Mouse (Mus musculus) midbrain, embryonic 11.5 days (tissue): Measurements from ENCODE around the gene Cobll1. TPM values are rescaled to one million over a fixed set of nuclear protein-coding genes. Genes with fewer than 3 reads are reported as not detected.

ENCODE experiments used
- ATAC-seq: fragments of 200-750 bp; cut with Nextera tagmentation; 2 replicates; pipeline ENCODE4 v1.8.0; 2017; ENCODE audit warnings: moderate TSS enrichment, moderate library complexity; ENCODE audit not compliant: low FRiP score
- DNase-seq: peaks from one replicate; pipeline ENCODE4 v3.0.0; 2015; ENCODE audit warnings: low spot score; ENCODE audit errors: missing footprints
- H3K27ac ChIP-seq: fragments of 300-500 bp; sonication (generic); 2 replicates; pipeline ENCODE4 v1.5.1; 2014; ENCODE audit warnings: low read depth, low read length
- H3K27me3 ChIP-seq: fragments of 300-500 bp; sonication (generic); 2 replicates; pipeline ENCODE4 v1.6.1; 2014; ENCODE audit warnings: mild to moderate bottlenecking, low read length, moderate library complexity, mixed read lengths; ENCODE audit not compliant: control insufficient read depth, insufficient read depth
- H3K36me3 ChIP-seq: fragments of 300-500 bp; sonication (generic); 2 replicates; pipeline ENCODE4 v1.6.1; 2014; ENCODE audit warnings: mild to moderate bottlenecking, low read length, moderate library complexity, mixed read lengths; ENCODE audit not compliant: control insufficient read depth, insufficient read depth
- H3K4me1 ChIP-seq: fragments of 300-500 bp; sonication (generic); 2 replicates; pipeline ENCODE4 v1.6.1; 2014; ENCODE audit warnings: low read length; ENCODE audit not compliant: control insufficient read depth, insufficient read depth
- H3K4me2 ChIP-seq: fragments of 300-500 bp; sonication (generic); 2 replicates; pipeline ENCODE4 v1.6.1; 2014; ENCODE audit warnings: mild to moderate bottlenecking, moderate library complexity
- H3K4me3 ChIP-seq: fragments of 300-500 bp; sonication (generic); 2 replicates; pipeline ENCODE4 v1.5.1; 2014; ENCODE audit warnings: low read depth, low read length
- H3K9ac ChIP-seq: fragments of 300-500 bp; sonication (generic); 2 replicates; pipeline ENCODE4 v1.6.1; 2014; ENCODE audit warnings: low read length
- H3K9me3 ChIP-seq: fragments of 300-500 bp; sonication (generic); 2 replicates; pipeline ENCODE4 v1.6.1; 2016; ENCODE audit warnings: low read length; ENCODE audit not compliant: control insufficient read depth
- WGBS: fragments of 180-500 bp; shearing (Covaris S2); extraction: QIAGEN DNeasy Blood & Tissue Kit; methylation state at CpG from one replicate; pipeline ENCODE4 v1.1.7; 2014; 5-methylcytosine and 5-hydroxymethylcytosine counted together
- polyA plus RNA-seq: library from polyadenylated mRNA; unstranded; fragments of >200 nt; fragmentation: Nextera tagmentation; extraction: Ambion mirVana; gene quantifications from 2 replicates; pipeline ENCODE4 v1.2.1, GENCODE M21; 2014

Gene Cobll1
- polyA plus RNA-seq, 1 experiment from 2014 or later, result 2.0 TPM

DNA sequence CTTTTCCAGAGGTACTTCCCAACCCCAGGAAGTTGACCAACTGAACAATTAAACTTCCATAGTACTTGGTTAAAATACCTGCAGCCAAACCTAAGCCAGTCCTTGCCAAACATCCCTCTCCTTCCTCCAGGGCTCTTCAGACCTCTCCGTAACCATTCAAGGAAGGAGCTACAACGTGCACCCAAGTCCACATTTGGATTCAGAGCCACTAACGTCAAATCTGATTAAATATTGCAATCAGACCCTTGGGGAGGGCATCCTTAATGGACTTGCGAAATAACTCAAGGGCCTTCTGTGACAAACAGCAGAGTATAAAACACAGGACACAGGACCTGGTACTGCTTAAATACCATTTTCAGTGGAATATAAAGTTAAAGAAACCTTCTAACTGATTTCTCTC is 126.0 kb downstream of the Cobll1 start:
- Histone ChIP-seq H3K9ac (no peak overlapping the region), H3K4me1 (no peaks in the 10 kb centered on the region), H3K27ac (no peak overlapping the region), H3K9me3 (no peaks in the 10 kb centered on the region), H3K4me3 (no peak overlapping the region), H3K4me2 (no peak overlapping the region), H3K36me3 (no peaks in the 10 kb centered on the region), H3K27me3 (no peaks in the 10 kb centered on the region)
- ATAC-seq (no peak), DNase-seq (peak; percentile 80)
- WGBS, result 82% methylated on average over 4 of the region's 4 CpGs

- Histone ChIP-seq H3K9me3 (no peaks in the 10 kb centered on the region), H3K27me3 (no peaks in the 10 kb centered on the region), H3K9ac (no peak overlapping the region), H3K27ac (no peak overlapping the region), H3K4me3 (no peak overlapping the region), H3K4me2 (no peak overlapping the region), H3K4me1 (no peaks in the 10 kb centered on the region), H3K36me3 (no peaks in the 10 kb centered on the region)
- ATAC-seq (no peak), DNase-seq (peak; percentile 67)
- 92% methylated on average over 6 of the region's 6 CpGs for WGBS
Measured at GRCm38 (mm10) chr2:65104569-65104968, 134.6 kb downstream of the Cobll1 start.

DNA sequence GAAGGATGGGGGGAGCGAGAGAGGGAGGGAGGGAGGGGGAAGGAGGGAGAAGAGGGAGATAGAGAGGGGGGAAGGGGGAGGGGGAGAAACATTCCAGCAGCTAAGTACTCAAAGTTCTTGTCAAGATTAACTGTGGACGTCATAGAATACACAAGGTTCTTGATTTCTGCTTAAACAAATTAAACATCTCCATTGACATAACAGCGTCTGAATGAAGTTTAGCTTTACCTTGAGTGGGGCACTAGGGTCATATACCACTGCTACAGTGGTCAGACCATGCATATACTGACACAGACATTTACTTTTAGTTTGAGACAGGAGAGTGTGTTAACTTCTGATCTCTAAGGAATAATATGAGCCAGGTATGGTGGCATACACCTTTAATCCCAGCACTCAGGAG is 135.4 kb downstream of the Cobll1 start:
- ATAC-seq, result no peak
- no peak overlapping the region for H3K27ac ChIP-seq
- H3K4me3 ChIP-seq, result no peak overlapping the region
- WGBS, result 63% methylated on average over 3 of the region's 3 CpGs
- no peaks in the 10 kb centered on the region for H3K27me3 ChIP-seq
- no peak for DNase-seq
- H3K4me1 ChIP-seq, result no peaks in the 10 kb centered on the region
- no peaks in the 10 kb centered on the region for H3K9me3 ChIP-seq
- H3K4me2 ChIP-seq, result no peak overlapping the region
- no peak overlapping the region for H3K9ac ChIP-seq
- no peaks in the 10 kb centered on the region for H3K36me3 ChIP-seq

DNA sequence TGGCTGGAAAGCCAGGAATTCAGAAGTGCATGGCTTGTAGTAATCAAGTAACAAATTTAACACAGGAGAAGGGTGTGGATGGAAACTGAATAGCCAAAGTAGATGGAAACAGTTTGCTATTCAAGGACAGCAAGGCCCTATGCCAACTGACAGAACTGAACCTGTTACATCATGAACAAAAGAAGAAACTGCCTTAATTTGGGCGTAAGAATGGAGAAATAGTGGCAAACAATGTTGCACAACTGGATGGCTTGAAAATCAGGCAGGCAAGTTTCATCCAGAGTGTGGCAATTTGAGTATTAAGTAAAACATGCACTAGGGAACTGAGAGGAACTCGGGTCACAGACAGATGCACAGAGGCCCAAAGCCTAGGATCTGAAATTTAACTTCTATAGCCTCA is 137.8 kb downstream of the Cobll1 start:
- Histone ChIP-seq H3K9me3 (no peaks in the 10 kb centered on the region), H3K27ac (no peak overlapping the region), H3K4me2 (no peak overlapping the region), H3K36me3 (no peaks in the 10 kb centered on the region), H3K9ac (no peak overlapping the region), H3K4me1 (no peaks in the 10 kb centered on the region), H3K4me3 (no peak overlapping the region), H3K27me3 (no peaks in the 10 kb centered on the region)
- WGBS, result 75% methylated on average over 2 of the region's 2 CpGs
- ATAC-seq (no peak), DNase-seq (peak; percentile 6)

- H3K4me2 ChIP-seq, result no peak overlapping the region
- no peaks in the 10 kb centered on the region for H3K36me3 ChIP-seq
- WGBS, result 87% methylated on average over 1 of the region's 1 CpGs
- no peak overlapping the region for H3K27ac ChIP-seq
- no peaks in the 10 kb centered on the region for H3K27me3 ChIP-seq
- DNase-seq (peak; percentile 21), ATAC-seq (no peak)
- no peaks in the 10 kb centered on the region for H3K4me1 ChIP-seq
- H3K9me3 ChIP-seq, result no peaks in the 10 kb centered on the region
- H3K4me3 ChIP-seq, result no peak overlapping the region
- H3K9ac ChIP-seq, result no peak overlapping the region
Measured at GRCm38 (mm10) chr2:65100001-65100400, 139.2 kb downstream of the Cobll1 start.

GRCm38 (mm10) chr2:65095571-65095970 is 143.6 kb downstream of the Cobll1 start:
- ATAC-seq (no peak), DNase-seq (no peak)
- Histone ChIP-seq H3K4me1 (no peaks in the 10 kb centered on the region), H3K9me3 (no peaks in the 10 kb centered on the region), H3K4me3 (no peak overlapping the region), H3K27me3 (no peaks in the 10 kb centered on the region), H3K4me2 (no peak overlapping the region), H3K36me3 (no peaks in the 10 kb centered on the region), H3K27ac (no peak overlapping the region), H3K9ac (no peak overlapping the region)
- WGBS, result 83% methylated on average over 6 of the region's 6 CpGs

GRCm38 (mm10) chr2:65093990-65094389 is 145.2 kb downstream of the Cobll1 start:
- ATAC-seq (no peak), DNase-seq (peak; percentile 62)
- Histone ChIP-seq H3K36me3 (no peaks in the 10 kb centered on the region), H3K27me3 (no peaks in the 10 kb centered on the region), H3K4me3 (no peak overlapping the region), H3K27ac (no peak overlapping the region), H3K4me1 (no peaks in the 10 kb centered on the region), H3K9ac (no peak overlapping the region), H3K9me3 (no peaks in the 10 kb centered on the region), H3K4me2 (no peak overlapping the region)
- 88% methylated on average over 2 of the region's 2 CpGs for WGBS

DNA sequence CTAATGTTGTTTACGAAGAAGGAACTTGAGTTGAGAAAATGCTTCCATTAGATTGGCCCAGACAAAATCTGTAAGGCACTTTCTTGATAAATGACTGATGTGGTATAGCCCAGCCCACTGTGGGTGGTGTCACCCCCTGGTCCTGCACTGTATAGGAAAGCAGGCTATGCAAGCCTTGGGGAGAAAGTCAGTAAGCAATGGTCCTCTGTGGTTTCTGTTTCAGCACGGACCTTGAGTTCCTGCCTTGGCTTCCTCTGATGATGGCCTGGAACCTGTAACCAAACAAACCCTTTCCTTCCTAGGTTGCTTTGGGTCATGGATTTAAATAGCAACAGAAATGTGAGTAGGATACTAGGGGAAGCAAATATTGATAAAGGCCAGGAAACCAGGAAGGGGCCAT is 148.2 kb downstream of the Cobll1 start:
- DNase-seq, result no peak
- no peaks in the 10 kb centered on the region for H3K4me1 ChIP-seq
- no peaks in the 10 kb centered on the region for H3K36me3 ChIP-seq
- WGBS, result 72% methylated on average over 2 of the region's 2 CpGs
- H3K27me3 ChIP-seq, result no peaks in the 10 kb centered on the region
- no peak overlapping the region for H3K27ac ChIP-seq
- H3K4me3 ChIP-seq, result no peak overlapping the region
- no peak for ATAC-seq
- H3K9me3 ChIP-seq, result no peaks in the 10 kb centered on the region
- no peak overlapping the region for H3K4me2 ChIP-seq
- no peak overlapping the region for H3K9ac ChIP-seq

- Histone ChIP-seq H3K4me2 (no peak overlapping the region), H3K27ac (no peak overlapping the region), H3K27me3 (no peaks in the 10 kb centered on the region), H3K9me3 (no peaks in the 10 kb centered on the region), H3K4me1 (no peaks in the 10 kb centered on the region), H3K9ac (no peak overlapping the region), H3K36me3 (no peaks in the 10 kb centered on the region), H3K4me3 (no peak overlapping the region)
- ATAC-seq (no peak), DNase-seq (peak; percentile 33)
- 88% methylated on average over 3 of the region's 3 CpGs for WGBS
Measured at GRCm38 (mm10) chr2:65087197-65087596, 152.0 kb downstream of the Cobll1 start.

- Histone ChIP-seq H3K4me2 (no peak overlapping the region), H3K4me3 (no peak overlapping the region), H3K36me3 (no peaks in the 10 kb centered on the region), H3K9me3 (no peaks in the 10 kb centered on the region), H3K27ac (no peak overlapping the region), H3K27me3 (no peaks in the 10 kb centered on the region), H3K4me1 (no peaks in the 10 kb centered on the region), H3K9ac (no peak overlapping the region)
- no peak for DNase-seq
- ATAC-seq, result no peak
Measured at GRCm38 (mm10) chr2:65083411-65083810, 155.8 kb downstream of the Cobll1 start.
